Mouse (Mus musculus) cerebellum, adult 9-10 months (tissue): Measurements from ENCODE around the gene Notch2.

Source experiments
- DNase-seq: peaks from one replicate; pipeline ENCODE4 v3.0.0; 2022

Gene Notch2

DNA sequence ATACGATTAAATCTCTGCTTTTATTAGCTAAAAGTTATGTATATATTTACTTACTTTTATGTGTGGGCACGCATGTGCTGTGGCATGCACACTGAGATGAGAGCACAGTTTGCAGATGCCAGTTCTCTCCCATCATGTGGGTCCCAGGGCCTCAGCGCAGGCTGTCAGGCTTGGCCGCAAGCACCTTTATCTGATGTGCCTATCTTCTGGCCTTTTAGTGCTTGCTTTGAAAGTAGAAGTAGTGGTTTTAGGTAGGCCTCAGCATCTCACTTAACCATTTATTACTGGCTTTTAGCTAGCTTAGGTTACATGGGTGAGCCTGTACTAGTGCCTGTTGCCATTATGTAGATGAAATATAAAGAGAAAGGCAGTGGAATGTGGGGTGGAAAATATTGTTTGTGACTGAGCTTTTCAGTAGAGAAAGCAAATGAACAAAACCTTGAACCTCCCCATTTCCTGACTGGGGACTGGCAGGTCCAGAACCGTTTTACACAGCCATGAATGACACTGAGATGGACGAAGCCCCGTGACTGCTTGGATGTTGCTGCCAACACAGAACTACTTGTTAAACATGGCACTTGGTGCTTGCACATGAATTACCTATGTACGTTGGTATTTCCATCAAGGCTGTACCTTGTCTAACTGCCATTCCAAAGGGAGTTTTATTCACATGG, 41.1 kb downstream of the Notch2 start:
- no peak for DNase-seq

DNA sequence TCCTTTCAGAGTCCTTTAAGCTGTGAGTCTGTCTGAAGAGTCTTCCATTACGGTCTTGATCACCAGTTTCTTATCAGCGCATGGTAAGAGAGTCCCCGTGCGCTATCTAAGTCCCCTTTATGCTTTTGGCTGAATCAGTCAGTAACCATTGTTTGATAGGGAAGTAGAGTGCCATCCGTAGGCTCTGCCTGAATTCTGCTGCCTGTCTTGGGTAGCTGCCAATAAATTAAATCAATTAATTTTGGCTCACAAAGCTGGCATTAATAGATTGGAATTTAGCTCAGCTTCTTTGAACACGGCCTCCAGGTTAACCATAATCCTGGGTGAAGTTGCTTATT, 41.6 kb downstream of the Notch2 start:
- no peak for DNase-seq

DNA sequence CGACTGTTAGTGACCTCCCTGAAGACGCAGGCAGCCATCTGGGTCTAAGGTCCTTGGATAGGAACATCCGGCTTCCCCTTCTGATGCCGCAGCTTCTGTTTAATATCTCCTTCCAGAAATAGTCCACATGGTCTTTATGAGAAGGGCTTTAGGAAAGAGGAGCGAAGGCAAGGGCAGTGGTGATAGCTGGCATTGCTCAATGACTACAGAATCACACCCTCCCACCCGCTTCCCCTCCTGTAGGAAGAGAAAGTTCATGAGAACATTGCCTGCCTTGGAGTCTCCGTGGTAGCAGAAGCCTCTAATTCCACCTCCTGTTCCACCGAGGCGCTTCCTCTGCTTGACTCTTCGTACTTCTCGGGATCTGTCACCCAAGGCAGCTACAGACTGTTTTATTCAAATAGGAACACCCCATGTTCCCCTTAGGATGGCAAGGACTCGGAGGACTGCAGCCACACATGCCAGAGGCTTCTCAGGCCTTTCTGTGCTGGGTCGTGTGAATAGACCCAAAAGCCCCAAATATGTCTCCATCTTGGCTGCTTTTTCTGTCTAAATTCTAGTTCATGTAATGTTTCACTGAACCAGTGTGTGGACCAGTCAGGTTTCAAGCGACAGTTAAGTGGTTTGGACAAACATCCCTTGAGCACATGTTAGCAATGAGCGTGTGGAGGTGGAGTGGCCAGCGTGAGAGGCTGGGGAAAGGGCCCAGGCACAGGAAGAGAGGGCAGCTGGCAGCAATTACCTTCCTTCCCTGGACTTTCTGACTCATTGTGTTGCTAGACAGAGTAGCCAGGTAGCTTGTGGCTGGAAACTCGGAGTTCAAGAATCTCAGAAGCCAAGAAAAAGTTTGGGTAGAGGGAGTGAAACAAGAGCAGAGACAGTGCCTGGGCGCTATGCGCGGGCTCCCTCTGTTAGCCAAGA, 42.7 kb downstream of the Notch2 start:
- DNase-seq: no peak

DNA sequence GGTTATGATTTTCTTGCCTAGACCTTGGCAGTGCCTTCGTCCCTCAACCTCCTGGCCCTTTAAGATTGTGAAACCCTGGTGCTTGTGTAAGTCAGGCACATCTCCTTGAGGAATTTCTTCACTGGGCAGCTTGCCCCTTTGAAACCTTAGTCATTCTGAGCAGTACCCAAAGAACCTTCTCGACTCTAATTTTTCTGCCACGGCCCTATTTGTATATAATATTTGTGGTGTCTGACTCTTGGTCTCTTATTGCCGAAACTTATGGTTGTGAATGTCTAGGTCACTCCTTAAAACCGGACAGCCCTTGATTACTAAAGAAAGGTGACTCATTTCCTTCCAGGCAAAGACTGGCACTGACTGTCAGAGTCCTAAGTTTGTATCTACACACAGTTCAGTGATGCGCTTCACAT, 43.6 kb downstream of the Notch2 start:
- DNase-seq: no peak

DNA sequence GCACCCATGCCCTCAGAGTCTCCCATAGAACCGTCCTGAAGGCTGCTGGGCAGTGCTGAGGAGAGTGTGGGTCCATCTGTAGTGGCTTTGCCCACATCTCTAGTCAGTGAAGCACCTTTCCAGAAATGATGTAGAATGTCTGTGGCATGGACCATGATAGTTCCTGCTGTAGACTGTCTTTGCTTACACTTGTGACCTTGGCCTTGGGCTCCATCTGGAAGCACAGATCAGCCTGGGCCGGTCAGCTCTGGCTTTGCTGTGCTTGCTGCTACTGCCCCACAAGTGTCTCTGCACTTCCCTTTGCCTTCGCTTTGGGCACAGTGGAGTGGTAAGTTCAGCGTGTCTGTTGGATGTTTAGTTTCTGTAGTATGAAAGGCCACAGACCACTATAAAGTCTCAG, 45.7 kb downstream of the Notch2 start:
- DNase-seq: no peak

DNA sequence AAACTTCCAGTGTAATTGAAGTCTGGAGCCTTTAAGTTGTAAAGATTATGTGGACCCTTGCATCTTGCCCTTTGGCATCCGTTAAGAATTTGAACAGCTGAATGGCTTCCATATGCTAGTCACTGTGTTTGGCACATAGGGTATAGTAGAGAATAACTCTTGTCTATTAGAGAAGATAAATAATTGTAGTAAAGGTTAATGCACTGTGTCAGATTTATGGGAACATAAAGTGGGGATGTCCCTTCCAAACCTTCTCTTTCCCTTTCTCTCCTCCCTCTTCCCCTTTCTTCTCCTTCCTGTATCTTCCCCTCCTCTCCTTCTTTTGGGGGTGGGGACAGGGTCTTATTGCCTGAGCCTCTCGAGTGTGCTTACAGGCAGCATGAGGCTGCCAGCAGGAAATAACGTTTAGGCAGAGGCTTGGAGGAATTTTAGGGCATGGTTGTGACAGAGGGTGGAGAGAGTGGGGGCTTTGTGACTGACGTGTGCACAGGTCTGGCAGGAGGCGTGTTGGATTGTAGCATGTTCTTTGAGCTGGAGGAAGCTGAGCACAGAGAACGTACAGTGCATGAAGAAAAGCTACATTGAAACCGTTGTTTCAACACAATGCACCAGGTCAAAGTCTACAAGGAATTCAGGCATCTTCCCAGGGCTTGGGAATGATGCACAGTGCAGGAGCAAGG, 47.8 kb downstream of the Notch2 start:
- no peak for DNase-seq

DNA sequence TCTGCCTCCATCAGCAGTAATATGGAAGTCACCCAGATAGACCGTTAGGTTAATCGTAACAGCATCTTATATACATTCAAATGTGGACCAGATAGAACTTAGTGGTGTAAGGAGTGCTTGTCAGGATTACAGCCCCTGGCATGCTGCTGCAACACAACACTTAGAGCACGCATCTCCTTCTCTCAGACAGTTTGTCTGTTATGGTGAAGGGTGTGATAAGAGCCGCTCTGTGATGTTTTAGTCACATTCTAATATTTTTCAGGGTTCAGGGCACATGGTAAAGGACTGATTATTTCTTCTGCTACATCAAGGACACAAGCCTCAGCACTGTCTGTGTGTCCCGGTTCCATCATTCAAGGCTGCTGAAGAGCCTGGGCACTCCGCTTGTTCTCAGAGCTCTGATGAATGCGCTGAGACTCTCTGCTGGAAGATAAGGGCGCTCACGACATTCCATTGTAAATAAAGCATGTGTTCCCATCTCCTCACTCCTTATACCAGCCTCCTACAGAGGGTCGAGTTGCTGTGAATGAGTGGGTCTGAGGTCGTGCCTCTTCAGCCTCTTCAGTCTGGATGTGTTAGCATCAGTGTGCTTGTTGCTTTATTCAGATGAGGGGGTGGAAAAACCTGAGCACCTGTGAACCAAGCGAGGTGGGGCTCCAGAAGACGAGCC, 48.5 kb downstream of the Notch2 start:
- DNase-seq: no peak

DNA sequence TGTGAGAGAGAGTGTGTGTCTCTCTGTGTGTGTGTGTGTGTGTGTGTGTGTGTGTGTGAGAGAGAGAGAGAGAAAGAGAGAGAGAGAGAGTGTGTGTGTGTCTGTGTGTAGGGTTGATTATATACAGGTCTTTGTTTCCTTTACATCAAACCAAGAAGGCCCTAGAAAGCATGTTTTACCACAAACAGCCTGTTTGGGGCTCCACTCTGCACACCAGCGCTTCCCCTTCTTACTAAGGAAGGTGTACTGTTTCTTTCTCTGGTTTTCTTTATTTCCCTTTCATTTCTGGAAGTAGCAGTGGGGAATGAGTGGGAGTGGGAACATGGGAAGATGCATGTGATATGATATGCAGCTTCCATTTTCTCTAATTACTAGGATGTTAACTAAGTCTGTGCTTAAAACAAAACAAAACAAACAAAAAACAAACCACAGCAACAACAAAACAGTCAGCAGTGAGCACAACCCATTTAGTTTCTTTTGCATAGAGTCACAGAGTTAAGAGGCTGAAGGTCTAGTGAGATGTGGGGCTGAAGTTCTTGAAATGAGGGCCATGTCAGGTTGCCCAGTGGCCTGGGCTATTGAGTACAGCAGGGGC, 49.4 kb downstream of the Notch2 start:
- no peak for DNase-seq

DNA sequence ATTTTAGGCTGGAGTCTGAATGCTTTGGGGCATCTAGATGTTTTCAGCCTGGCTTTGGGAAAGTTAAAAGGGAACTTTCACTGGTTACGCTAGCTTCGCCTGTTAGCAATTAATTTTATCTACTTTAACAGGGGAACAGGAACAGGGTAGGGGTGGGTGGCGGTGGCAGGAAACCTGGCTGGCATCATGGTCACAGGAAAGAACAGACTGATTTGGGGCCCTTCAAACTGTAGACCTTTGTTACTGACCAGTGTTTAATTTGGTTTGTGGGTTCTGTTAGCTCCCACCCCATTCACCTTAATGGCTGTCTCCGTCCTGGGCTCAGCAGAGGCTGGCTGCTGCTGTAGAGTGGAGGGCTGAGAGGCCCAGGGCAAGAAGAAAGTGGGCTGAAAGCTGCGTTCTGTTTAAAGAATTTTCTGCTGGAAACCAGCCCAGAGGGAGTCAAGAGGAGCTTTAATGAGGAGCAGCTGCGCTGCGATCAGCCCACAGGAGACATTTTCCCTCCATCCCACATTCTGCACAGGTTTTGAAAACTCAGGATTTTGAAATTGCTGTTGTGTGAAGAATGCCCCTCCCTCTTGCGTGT, 50.0 kb downstream of the Notch2 start:
- no peak for DNase-seq

DNA sequence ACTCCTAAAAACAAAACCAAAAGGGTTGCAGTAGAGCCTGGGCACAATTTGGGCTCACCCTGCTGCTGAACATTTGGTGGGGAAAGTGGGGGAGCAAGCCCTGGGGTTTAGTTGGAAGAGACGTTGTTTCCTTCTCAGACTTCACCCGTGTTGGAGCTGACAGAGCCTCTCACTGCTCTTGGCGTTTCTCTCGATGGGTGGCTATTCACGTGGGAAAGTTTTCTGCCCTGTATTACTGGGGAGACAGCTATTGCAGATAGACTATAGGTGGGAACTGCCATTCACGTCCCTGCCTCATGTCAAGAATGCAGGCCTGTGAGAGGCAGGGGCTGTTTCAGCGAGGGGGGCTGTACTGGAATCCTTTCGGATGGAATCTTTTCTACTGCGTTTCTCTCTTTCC, 50.5 kb downstream of the Notch2 start:
- DNase-seq: no peak

DNA sequence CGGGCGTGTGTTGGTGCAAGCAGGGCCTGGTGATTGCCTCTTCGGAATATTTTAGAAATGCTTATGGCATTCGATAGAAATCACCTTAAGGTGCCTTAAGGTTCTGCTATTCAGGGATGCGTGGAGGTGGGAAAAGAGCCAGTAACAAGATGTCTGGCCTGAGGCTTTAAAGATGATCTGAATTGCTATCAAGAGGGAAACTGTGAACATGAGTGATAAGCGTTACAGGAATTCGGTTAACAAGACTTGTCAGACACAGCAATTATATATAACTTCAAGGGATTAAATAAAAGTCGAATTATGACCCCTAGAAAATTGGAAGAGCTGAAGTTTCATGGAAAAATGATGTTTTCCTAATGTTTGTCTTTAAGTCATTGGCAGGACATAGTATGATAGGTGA, 51.7 kb downstream of the Notch2 start:
- no peak for DNase-seq

DNA sequence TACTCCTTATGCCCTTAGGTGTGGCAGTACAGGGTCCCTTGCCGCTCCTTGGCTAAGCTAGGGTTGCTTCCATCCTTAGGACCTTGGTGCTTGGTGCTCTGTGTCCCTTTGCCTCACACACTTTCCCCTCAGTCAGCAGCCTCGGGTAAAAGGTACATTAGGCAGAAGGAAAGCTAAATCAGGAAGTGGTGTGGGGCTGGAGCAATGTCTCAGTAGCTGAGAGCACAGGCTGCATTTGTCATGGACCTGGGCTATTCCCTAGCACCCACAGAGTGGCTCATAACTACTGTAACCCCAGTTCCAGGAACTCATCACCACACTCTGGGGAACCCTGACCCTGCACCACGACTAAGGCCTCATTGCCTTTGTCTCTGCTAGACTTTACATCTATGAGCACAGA, 53.1 kb downstream of the Notch2 start:
- no peak for DNase-seq

DNA sequence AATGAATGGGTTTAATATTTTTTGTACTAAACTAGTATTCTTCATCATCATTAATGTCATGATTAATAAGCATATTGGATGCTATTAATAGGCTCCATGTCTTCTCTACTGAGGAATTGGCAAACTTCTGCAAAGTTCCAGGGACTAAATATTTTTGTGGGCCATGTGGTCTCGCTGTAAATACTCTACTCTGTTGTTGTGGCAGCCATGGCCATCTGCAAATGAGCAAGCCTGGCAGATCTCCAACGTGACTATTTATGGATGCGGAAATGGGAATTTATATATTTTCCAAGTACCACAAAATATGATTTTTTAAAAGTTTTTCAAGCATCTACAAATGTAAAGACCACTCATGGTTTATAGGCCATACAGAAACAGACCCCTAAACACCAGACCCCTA, 54.1 kb downstream of the Notch2 start:
- DNase-seq: no peak

DNA sequence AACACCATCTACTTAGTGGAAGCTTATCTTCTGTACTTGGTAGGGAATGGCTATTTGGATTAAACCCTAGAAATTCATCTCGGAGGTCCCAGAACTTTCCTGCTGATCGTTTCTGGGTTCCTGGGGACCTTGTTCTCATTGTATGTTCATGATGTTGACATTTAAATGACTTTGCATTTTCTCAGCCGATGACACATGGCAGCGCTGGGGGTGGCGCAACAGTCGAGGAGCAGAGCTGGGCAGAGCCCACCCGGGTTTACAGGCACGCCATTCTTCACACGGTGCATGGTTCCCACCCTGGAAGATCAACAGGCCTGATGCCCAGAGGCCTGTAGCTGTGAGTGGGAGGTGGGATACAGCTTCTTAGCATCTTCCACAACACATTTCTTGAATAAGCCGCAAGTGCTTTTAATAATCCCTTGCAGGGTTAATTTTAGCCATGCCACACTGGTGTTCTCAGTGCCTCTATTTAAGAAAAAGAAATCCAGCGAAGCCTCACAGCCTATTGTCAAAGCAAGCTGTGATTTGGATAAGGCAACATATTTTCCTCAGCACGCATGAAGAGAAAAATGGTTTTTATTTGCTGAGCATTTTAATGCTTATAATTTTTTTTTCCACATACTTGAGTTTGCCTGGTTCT, 54.6 kb downstream of the Notch2 start:
- no peak for DNase-seq

DNA sequence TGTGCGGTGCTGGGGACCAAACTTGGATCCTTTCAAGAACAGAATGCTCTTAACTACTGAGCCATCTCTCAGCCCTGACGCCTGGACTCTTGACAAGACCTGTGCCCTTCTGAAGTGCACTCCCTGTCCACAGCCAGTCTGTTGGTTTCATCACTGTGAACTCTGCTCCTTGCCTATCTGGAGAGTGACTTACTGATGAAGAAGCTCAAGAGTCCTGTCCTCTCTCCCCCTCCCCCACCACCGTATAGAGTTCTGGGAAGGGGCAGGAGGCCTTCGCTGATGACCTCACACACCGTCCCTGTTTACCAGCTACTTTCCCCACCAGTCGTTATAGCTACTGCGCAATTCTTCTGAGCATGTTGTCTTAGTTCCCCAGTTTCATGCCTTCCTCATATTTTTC, 55.8 kb downstream of the Notch2 start:
- DNase-seq: no peak

DNA sequence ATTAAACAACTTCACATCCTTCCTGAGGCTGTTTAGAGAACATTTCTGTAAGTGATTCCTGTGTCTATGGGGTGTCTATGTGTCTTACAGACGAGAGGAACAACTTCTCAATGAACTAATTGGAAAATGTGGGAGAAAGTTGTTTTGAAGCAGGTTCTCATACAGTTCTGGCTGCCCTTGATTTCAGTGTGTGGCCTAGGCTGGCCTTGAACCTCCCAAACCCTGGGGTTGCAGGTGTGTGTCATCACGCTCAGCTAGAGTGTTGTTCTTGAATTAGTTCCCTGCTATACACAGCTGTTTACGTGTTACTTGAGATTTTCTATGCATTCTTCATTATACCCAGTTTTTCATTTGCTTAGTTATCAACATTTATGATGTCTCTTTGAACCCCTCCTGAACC, 56.5 kb downstream of the Notch2 start:
- DNase-seq: no peak

DNA sequence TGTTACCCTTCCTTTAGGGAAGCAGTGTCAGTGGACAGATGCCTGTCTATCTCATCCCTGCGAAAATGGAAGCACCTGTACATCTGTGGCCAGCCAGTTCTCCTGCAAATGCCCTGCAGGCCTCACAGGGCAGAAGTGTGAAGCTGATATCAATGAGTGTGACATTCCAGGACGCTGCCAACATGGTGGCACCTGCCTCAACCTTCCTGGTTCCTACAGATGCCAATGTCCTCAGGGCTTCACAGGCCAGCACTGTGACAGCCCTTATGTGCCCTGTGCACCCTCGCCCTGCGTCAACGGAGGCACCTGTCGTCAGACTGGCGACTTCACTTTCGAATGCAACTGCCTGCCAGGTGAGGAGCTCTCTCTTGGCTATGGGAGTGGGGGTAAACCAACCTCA, 59.2 kb downstream of the Notch2 start:
- DNase-seq: no peak

DNA sequence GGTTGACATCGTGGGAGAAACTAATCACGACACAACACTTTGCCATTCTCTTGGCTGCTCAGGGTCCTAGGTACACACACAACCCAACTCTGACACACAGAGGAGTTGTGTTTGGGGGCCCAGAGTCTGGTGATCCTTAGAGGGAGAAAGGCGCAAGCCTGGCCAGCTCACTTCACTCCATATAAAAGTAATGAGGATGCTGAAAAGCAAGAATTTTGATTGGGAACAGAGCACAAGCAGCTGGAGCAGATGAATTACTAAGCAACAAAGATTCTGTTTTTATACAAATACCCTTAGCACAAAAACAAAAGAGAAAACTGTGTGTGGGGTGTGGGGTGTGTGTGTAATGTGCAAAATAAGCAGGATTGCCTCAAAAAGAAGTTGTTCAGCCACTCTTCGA, 60.2 kb downstream of the Notch2 start:
- DNase-seq: no peak

DNA sequence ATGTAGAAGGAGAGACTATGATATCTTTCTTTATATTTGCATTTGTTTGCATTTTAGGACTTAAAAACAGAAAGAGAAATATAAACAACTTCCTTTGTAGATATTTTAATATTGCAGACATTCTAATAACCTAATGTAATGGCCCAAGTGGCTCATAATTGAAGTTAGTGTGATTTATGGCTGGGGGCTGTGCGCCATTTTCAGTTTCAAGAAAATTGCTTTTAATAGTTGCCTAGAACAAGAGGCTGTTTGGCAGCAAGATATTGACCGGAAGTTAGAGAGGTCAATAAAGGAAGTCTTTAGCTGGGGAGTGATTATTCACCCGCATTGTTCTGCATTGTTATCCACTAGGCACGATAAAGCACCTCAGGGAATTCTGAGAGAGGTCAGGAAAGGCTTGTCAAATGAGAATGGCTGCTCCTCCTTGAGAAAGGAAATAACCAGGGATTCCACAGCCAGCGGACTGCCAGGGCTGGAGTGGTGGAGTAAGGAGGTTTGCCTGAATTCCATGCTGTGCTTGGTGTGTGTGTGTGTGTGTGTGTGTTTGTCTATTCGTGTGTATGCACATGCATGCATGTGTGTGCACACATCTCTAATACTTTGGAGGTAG, 61.4 kb downstream of the Notch2 start:
- no peak for DNase-seq

DNA sequence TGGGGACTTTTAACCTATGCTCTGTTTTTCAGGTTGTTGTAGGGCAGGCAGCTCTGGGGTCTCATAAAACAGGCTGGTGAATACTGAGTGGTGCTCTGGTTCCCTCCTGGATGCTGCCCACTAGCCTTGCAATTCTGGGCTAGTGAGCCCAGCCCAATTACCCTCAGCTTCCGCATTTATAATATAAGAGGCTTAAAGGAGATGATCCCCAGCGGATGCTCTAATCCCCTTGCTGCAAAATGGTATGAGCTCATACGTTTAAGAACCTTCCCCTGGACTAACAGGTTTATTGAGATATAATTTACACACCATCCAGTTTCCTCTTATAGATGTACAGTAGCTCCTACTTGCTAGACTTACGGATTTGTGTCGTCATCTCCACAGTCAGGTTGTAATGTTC, 64.5 kb downstream of the Notch2 start:
- DNase-seq: no peak

DNA sequence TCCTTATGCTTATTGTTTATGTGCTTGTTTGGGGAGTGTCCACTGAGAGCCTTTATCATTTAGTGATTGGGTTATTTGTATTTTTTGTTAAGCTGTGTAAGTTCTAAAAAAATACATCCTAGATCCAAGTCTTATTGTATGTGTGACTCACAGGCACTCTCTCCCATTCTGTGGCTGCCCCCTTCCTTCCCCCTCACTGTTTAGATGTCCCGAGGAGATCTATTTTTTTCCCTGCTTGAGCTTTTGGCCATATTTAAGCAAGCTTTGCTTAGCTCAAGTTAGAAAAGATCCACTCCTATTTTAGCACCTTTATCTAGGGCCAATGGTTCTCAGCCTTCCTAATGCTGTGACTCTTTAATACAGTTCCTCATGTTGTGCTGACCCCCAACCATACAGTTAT, 65.5 kb downstream of the Notch2 start:
- DNase-seq: no peak
